Mouse (Mus musculus): ENCODE data around the gene Scnn1b. TPM values are rescaled to one million over a fixed set of nuclear protein-coding genes. Genes with fewer than 3 reads are reported as not detected.

Gene Scnn1b
- polyA plus RNA-seq, 1 experiment from 2014 or later = 0.09 TPM

GRCm38 (mm10) chr7:121963883-121964398, 99.1 kb downstream of the Scnn1b start:
- H3K27me3 ChIP-seq (ENCODE audit: insufficient read depth, low read length) = no peaks in the 10 kb centered on the region
- no peak overlapping the region for H3K9ac ChIP-seq (replicated peaks)
- peak; percentile 60 for TF ChIP-seq CTCF (IDR thresholded peaks at IDR 0.05; ENCODE audit: low read depth)
- TF ChIP-seq EP300 (IDR thresholded peaks at IDR 0.05; ENCODE audit: low read depth) = no peak
- no peak overlapping the region for H3K4me2 ChIP-seq (ENCODE audit: low read depth, low read length)
- peaks cover 12% of the 10 kb centered on the region; the same call in 1 of the 2 replicates for H3K36me3 ChIP-seq (replicated peaks; ENCODE audit: insufficient read depth, low read length)
- WGBS (ENCODE audit: insufficient replicate concordance) = 69% methylated on average over 6 of the region's 6 CpGs
- ATAC-seq (no peak), DNase-seq (no peak)
- no peaks in the 10 kb centered on the region for H3K4me1 ChIP-seq (ENCODE audit: insufficient read depth)
- H3K27ac ChIP-seq (ENCODE audit: low read depth) = no peak overlapping the region
- H3K4me3 ChIP-seq (ENCODE audit: low read depth, low read length) = no peak overlapping the region
- no peaks in the 10 kb centered on the region for H3K9me3 ChIP-seq (ENCODE audit: low read length)

GRCm38 (mm10) chr7:121966169-121966568, 101.3 kb downstream of the Scnn1b start:
- no peaks in the 10 kb centered on the region for H3K9me3 ChIP-seq (ENCODE audit: low read length)
- H3K4me1 ChIP-seq (ENCODE audit: insufficient read depth) = no peaks in the 10 kb centered on the region
- 67% methylated on average over 7 of the region's 7 CpGs for WGBS (ENCODE audit: insufficient replicate concordance)
- H3K4me2 ChIP-seq (ENCODE audit: low read depth, low read length) = no peak overlapping the region
- H3K4me3 ChIP-seq (ENCODE audit: low read depth, low read length) = no peak overlapping the region
- H3K9ac ChIP-seq (replicated peaks) = no peak overlapping the region
- H3K36me3 ChIP-seq (replicated peaks; ENCODE audit: insufficient read depth, low read length) = peaks cover 18% of the 10 kb centered on the region
- no peak for TF ChIP-seq CTCF (IDR thresholded peaks at IDR 0.05; ENCODE audit: low read depth)
- no peak for TF ChIP-seq EP300 (IDR thresholded peaks at IDR 0.05; ENCODE audit: low read depth)
- H3K27ac ChIP-seq (ENCODE audit: low read depth) = no peak overlapping the region
- ATAC-seq (no peak), DNase-seq (no peak)
- no peaks in the 10 kb centered on the region for H3K27me3 ChIP-seq (ENCODE audit: insufficient read depth, low read length)

Other genes starting within 250 kb of the Scnn1b start
- gene Usp31, start 157.8 kb upstream of the Scnn1b start, polyA plus RNA-seq (2015; fragmentation: Nextera tagmentation; extraction: Ambion mirVana) = 0.46 and 0.53 TPM in 2 replicates
- gene Scnn1g, start 130.6 kb upstream of the Scnn1b start, polyA plus RNA-seq (2015; fragmentation: Nextera tagmentation; extraction: Ambion mirVana) = 0.05 TPM in 1 of 2 replicates, not detected in the other
- 4.2 and 5.4 TPM in 2 replicates for gene Cog7, start 116.7 kb downstream of the Scnn1b start, polyA plus RNA-seq (2015; fragmentation: Nextera tagmentation; extraction: Ambion mirVana)
- gene Gga2, start 156.2 kb downstream of the Scnn1b start, polyA plus RNA-seq (2015; fragmentation: Nextera tagmentation; extraction: Ambion mirVana) = 9.7 and 10.1 TPM in 2 replicates
- 10.9 and 11.0 TPM in 2 replicates for gene Ubfd1, start 202.1 kb downstream of the Scnn1b start, polyA plus RNA-seq (2015; fragmentation: Nextera tagmentation; extraction: Ambion mirVana)
- gene Ears2, start 202.2 kb downstream of the Scnn1b start, polyA plus RNA-seq (2015; fragmentation: Nextera tagmentation; extraction: Ambion mirVana) = 8.3 TPM in 2 replicates
- 554 and 564 TPM in 2 replicates for gene Ndufab1, start 236.8 kb downstream of the Scnn1b start, polyA plus RNA-seq (2015; fragmentation: Nextera tagmentation; extraction: Ambion mirVana)